Mouse (Mus musculus): Measurements from ENCODE around the gene Hcst. TPM values are rescaled to one million over a fixed set of nuclear protein-coding genes. Genes with fewer than 3 reads are reported as not detected.

The Hcst gene
- polyA plus RNA-seq, 1 experiment, result not detected

- H3K4me2 ChIP-seq (ENCODE audit: low read depth), result no peak overlapping the region
- H3K4me3 ChIP-seq, result no peak overlapping the region
- no peak for TF ChIP-seq CEBPB (IDR thresholded peaks at IDR 0.05; ENCODE audit: insufficient read depth, poor library complexity, severe bottlenecking)
- TF ChIP-seq POLR2A (IDR thresholded peaks at IDR 0.05; ENCODE audit: insufficient read length, low read depth), result no peak
- TF ChIP-seq MAX (IDR thresholded peaks at IDR 0.05; ENCODE audit: low read depth), result no peak
- no peak for TF ChIP-seq SRF (IDR thresholded peaks at IDR 0.05; ENCODE audit: control insufficient read depth, insufficient read length, low read depth)
- TF ChIP-seq MYOG (IDR thresholded peaks at IDR 0.05; ENCODE audit: control insufficient read depth in 1 of 3, insufficient read depth in 1 of 3, insufficient read length in 2 of 3, low read depth in 2 of 3), result no peak
- TF ChIP-seq MYOD1 (IDR thresholded peaks at IDR 0.05; ENCODE audit: control insufficient read depth in 1 of 3, insufficient read length in 2 of 3, low read depth in 2 of 3), result no peak
- TF ChIP-seq TCF3 (IDR thresholded peaks at IDR 0.05; ENCODE audit: insufficient read length, low read depth), result no peak
- no peak for TF ChIP-seq REST (IDR thresholded peaks at IDR 0.05; ENCODE audit: insufficient read depth, insufficient read length)
- no peak for TF ChIP-seq USF1 (IDR thresholded peaks at IDR 0.05; ENCODE audit: low read depth)
- no peak for TF ChIP-seq POLR2AphosphoS2 (IDR thresholded peaks at IDR 0.05; ENCODE audit: insufficient read length, low read depth)
- no peak for TF ChIP-seq E2F4 (IDR thresholded peaks at IDR 0.05; ENCODE audit: insufficient read depth)
- TF ChIP-seq TCF12 (IDR thresholded peaks at IDR 0.05; ENCODE audit: insufficient read depth, poor library complexity, severe bottlenecking), result no peak
Observed at GRCm38 (mm10) chr7:30454259-30454658, 34.6 kb upstream of the Hcst start.

DNA sequence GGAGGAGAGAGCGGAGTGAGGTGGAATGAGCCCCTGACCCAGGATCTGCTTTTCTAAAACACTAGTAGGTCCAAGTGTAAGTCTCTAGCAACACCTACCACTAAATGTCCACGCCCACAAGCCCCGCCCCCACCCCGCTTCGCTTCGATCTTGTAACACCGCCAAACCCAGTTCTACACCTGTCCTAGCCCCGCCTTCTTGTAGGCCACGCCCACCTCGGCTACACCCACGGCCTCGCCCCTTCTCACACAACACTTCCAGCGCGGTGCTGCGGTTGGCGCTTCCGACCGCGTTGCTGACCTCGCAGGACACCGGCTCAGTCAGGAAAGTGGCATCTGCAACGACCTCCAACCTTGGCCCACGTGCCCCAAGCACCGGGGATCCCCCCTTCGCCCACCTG is 34.1 kb upstream of the Hcst start:
- H3K4me2 ChIP-seq (ENCODE audit: low read depth), result no peak overlapping the region
- H3K4me3 ChIP-seq, result no peak overlapping the region

More at GRCm38 (mm10) chr7:30454259-30454658, 34.6 kb upstream of the Hcst start:
- no peak overlapping the region for H3ac ChIP-seq (ENCODE audit: control insufficient read depth, insufficient read length)
- H3K79me2 ChIP-seq (ENCODE audit: control insufficient read depth, insufficient read depth), result no peaks in the 10 kb centered on the region
- peaks cover 64% of the 10 kb centered on the region for H3K27me3 ChIP-seq (ENCODE audit: control insufficient read depth, insufficient read depth, insufficient read length)
- no peaks in the 10 kb centered on the region for H3K36me3 ChIP-seq (ENCODE audit: control insufficient read depth, insufficient read depth)

DNA sequence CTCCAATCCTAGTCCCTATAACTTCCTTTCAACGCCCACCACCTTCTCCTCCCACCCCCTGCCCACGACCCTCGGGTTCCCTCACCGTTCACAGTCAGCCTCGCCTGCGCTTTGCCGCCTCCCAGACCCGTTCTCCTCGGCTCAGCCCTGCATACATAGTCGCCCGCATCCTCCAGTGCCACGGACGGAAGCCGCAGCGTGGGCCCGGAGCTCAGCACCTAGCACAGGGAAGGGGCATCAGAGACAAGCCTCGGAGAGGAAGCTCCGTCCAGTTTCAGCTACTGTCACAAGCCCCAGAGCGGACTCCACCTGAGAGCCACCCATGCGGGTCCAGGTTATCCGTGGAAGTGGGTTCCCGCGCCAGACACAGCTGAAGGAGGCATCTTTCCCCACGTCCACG is 33.7 kb upstream of the Hcst start:
- H3K79me2 ChIP-seq (ENCODE audit: control insufficient read depth, insufficient read depth), result no peaks in the 10 kb centered on the region
- peaks cover 59% of the 10 kb centered on the region for H3K27me3 ChIP-seq (ENCODE audit: control insufficient read depth, insufficient read depth, insufficient read length)
- no peaks in the 10 kb centered on the region for H3K36me3 ChIP-seq (ENCODE audit: control insufficient read depth, insufficient read depth)
- no peak overlapping the region for H3K4me3 ChIP-seq
- H3K4me2 ChIP-seq (ENCODE audit: low read depth), result no peak overlapping the region
- TF ChIP-seq POLR2A (IDR thresholded peaks at IDR 0.05; ENCODE audit: insufficient read length, low read depth), result no peak
- TF ChIP-seq TCF12 (IDR thresholded peaks at IDR 0.05; ENCODE audit: insufficient read depth, poor library complexity, severe bottlenecking), result no peak
- no peak for TF ChIP-seq USF1 (IDR thresholded peaks at IDR 0.05; ENCODE audit: low read depth)
- TF ChIP-seq POLR2AphosphoS2 (IDR thresholded peaks at IDR 0.05; ENCODE audit: insufficient read length, low read depth), result no peak
- no peak for TF ChIP-seq MAX (IDR thresholded peaks at IDR 0.05; ENCODE audit: low read depth)
- TF ChIP-seq REST (IDR thresholded peaks at IDR 0.05; ENCODE audit: insufficient read depth, insufficient read length), result no peak
- no peak for TF ChIP-seq CEBPB (IDR thresholded peaks at IDR 0.05; ENCODE audit: insufficient read depth, poor library complexity, severe bottlenecking)
- no peak for TF ChIP-seq MYOG (IDR thresholded peaks at IDR 0.05; ENCODE audit: control insufficient read depth in 1 of 3, insufficient read depth in 1 of 3, insufficient read length in 2 of 3, low read depth in 2 of 3)
- TF ChIP-seq MYOD1 (IDR thresholded peaks at IDR 0.05; ENCODE audit: control insufficient read depth in 1 of 3, insufficient read length in 2 of 3, low read depth in 2 of 3), result no peak
- TF ChIP-seq TCF3 (IDR thresholded peaks at IDR 0.05; ENCODE audit: insufficient read length, low read depth), result no peak
- TF ChIP-seq SRF (IDR thresholded peaks at IDR 0.05; ENCODE audit: control insufficient read depth, insufficient read length, low read depth), result no peak
- TF ChIP-seq E2F4 (IDR thresholded peaks at IDR 0.05; ENCODE audit: insufficient read depth), result no peak
- no peak overlapping the region for H3ac ChIP-seq (ENCODE audit: control insufficient read depth, insufficient read length)

More for the DNA sequence above, 34.1 kb upstream of the Hcst start:
- H3ac ChIP-seq (ENCODE audit: control insufficient read depth, insufficient read length), result no peak overlapping the region
- TF ChIP-seq CEBPB (IDR thresholded peaks at IDR 0.05; ENCODE audit: insufficient read depth, poor library complexity, severe bottlenecking) (no peak), MYOD1 (IDR thresholded peaks at IDR 0.05; ENCODE audit: control insufficient read depth in 1 of 3, insufficient read length in 2 of 3, low read depth in 2 of 3) (no peak), POLR2A (IDR thresholded peaks at IDR 0.05; ENCODE audit: insufficient read length, low read depth) (no peak), SRF (IDR thresholded peaks at IDR 0.05; ENCODE audit: control insufficient read depth, insufficient read length, low read depth) (no peak), TCF12 (IDR thresholded peaks at IDR 0.05; ENCODE audit: insufficient read depth, poor library complexity, severe bottlenecking) (no peak), MYOG (IDR thresholded peaks at IDR 0.05; ENCODE audit: control insufficient read depth in 1 of 3, insufficient read depth in 1 of 3, insufficient read length in 2 of 3, low read depth in 2 of 3) (no peak), POLR2AphosphoS2 (IDR thresholded peaks at IDR 0.05; ENCODE audit: insufficient read length, low read depth) (no peak), REST (IDR thresholded peaks at IDR 0.05; ENCODE audit: insufficient read depth, insufficient read length) (no peak), TCF3 (IDR thresholded peaks at IDR 0.05; ENCODE audit: insufficient read length, low read depth) (no peak), MAX (IDR thresholded peaks at IDR 0.05; ENCODE audit: low read depth) (no peak), E2F4 (IDR thresholded peaks at IDR 0.05; ENCODE audit: insufficient read depth) (no peak), USF1 (IDR thresholded peaks at IDR 0.05; ENCODE audit: low read depth) (no peak)
- peaks cover 59% of the 10 kb centered on the region for H3K27me3 ChIP-seq (ENCODE audit: control insufficient read depth, insufficient read depth, insufficient read length)
- no peaks in the 10 kb centered on the region for H3K79me2 ChIP-seq (ENCODE audit: control insufficient read depth, insufficient read depth)
- no peaks in the 10 kb centered on the region for H3K36me3 ChIP-seq (ENCODE audit: control insufficient read depth, insufficient read depth)

DNA sequence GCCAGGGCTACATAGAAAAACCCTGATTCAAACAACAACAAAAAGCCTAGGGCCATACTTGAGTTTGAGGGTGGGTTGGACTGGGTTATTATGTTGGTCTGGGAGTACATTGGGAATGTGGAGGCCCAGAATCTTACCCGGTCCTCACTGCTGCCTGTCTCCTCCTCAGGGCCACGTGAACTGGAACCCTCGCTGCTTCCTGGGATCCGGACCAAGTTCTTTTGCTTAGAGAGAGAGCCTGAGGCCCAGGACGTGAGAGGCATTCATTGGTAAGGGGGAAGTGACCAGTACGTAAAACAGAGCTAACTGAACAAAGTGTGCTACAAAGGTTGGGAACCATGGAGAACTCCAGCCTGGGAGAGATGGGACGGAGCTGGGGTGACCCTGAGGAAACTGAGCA is 30.6 kb upstream of the Hcst start:
- Histone ChIP-seq H3K36me3 (ENCODE audit: control insufficient read depth, insufficient read depth) (no peaks in the 10 kb centered on the region), H3K79me2 (ENCODE audit: control insufficient read depth, insufficient read depth) (no peaks in the 10 kb centered on the region), H3ac (ENCODE audit: control insufficient read depth, insufficient read length) (no peak overlapping the region), H3K27me3 (ENCODE audit: control insufficient read depth, insufficient read depth, insufficient read length) (peaks cover 44% of the 10 kb centered on the region), H3K4me2 (ENCODE audit: low read depth) (no peak overlapping the region), H3K4me3 (no peak overlapping the region)
- TF ChIP-seq TCF3 (IDR thresholded peaks at IDR 0.05; ENCODE audit: insufficient read length, low read depth) (no peak), CEBPB (IDR thresholded peaks at IDR 0.05; ENCODE audit: insufficient read depth, poor library complexity, severe bottlenecking) (no peak), REST (IDR thresholded peaks at IDR 0.05; ENCODE audit: insufficient read depth, insufficient read length) (no peak), MAX (IDR thresholded peaks at IDR 0.05; ENCODE audit: low read depth) (no peak), SRF (IDR thresholded peaks at IDR 0.05; ENCODE audit: control insufficient read depth, insufficient read length, low read depth) (no peak), MYOD1 (IDR thresholded peaks at IDR 0.05; ENCODE audit: control insufficient read depth in 1 of 3, insufficient read length in 2 of 3, low read depth in 2 of 3) (no peak), POLR2AphosphoS2 (IDR thresholded peaks at IDR 0.05; ENCODE audit: insufficient read length, low read depth) (no peak), USF1 (IDR thresholded peaks at IDR 0.05; ENCODE audit: low read depth) (no peak), E2F4 (IDR thresholded peaks at IDR 0.05; ENCODE audit: insufficient read depth) (no peak), MYOG (IDR thresholded peaks at IDR 0.05; ENCODE audit: control insufficient read depth in 1 of 3, insufficient read depth in 1 of 3, insufficient read length in 2 of 3, low read depth in 2 of 3) (no peak), POLR2A (IDR thresholded peaks at IDR 0.05; ENCODE audit: insufficient read length, low read depth) (no peak), TCF12 (IDR thresholded peaks at IDR 0.05; ENCODE audit: insufficient read depth, poor library complexity, severe bottlenecking) (no peak)

Measured in myocyte (in vitro differentiated cells).